Mouse (Mus musculus) limb, embryonic 14.5 days (tissue): Measurements from ENCODE around the gene Gm21885. TPM values are rescaled to one million over a fixed set of nuclear protein-coding genes. Genes with fewer than 3 reads are reported as not detected.

Experiments
- ATAC-seq: fragments of 200-750 bp; cut with Nextera tagmentation; 2 replicates; pipeline ENCODE4 v1.8.0; 2017; ENCODE audit warnings: low read depth, moderate number of reproducible peaks, moderate TSS enrichment; ENCODE audit not compliant: low FRiP score
- DNase-seq: peaks from one replicate; pipeline ENCODE4 v3.0.0-alpha.2; 2015; ENCODE audit warnings: low spot score
- H3K27ac ChIP-seq: fragments of 300-500 bp; sonication (generic); replicated peaks from 2 replicates; pipeline ENCODE4 v1.5.1; 2014; ENCODE audit warnings: low read depth, mild to moderate bottlenecking, low read length, moderate library complexity, mixed read lengths
- H3K27me3 ChIP-seq: fragments of 300-500 bp; sonication (generic); 2 replicates; pipeline ENCODE4 v1.6.1; 2014; ENCODE audit warnings: low read length, mixed read lengths; ENCODE audit not compliant: control insufficient read depth, insufficient read depth
- H3K36me3 ChIP-seq: fragments of 300-500 bp; sonication (generic); 2 replicates; pipeline ENCODE4 v1.6.1; 2014; ENCODE audit warnings: mild to moderate bottlenecking, low read length, moderate library complexity, mixed read lengths; ENCODE audit not compliant: control insufficient read depth, insufficient read depth
- H3K4me1 ChIP-seq: fragments of 300-500 bp; sonication (generic); 2 replicates; pipeline ENCODE4 v1.6.1; 2014; ENCODE audit warnings: antibody characterized with exemption, low read length, mixed read lengths; ENCODE audit not compliant: control insufficient read depth, insufficient read depth
- H3K4me2 ChIP-seq: fragments of 300-500 bp; sonication (generic); replicated peaks from 2 replicates; pipeline ENCODE4 v1.6.1; 2014; ENCODE audit warnings: low read depth, mild to moderate bottlenecking, low read length, moderate library complexity; ENCODE audit not compliant: severe bottlenecking
- H3K4me3 ChIP-seq: fragments of 300-500 bp; sonication (generic); replicated peaks from 2 replicates; pipeline ENCODE4 v1.5.1; 2014; ENCODE audit warnings: low read length
- H3K9ac ChIP-seq: fragments of 300-500 bp; sonication (generic); 2 replicates; pipeline ENCODE4 v1.6.1; 2014; ENCODE audit warnings: mild to moderate bottlenecking, low read depth, low read length, moderate library complexity; ENCODE audit not compliant: severe bottlenecking
- H3K9me3 ChIP-seq: fragments of 300-500 bp; sonication (generic); 2 replicates; pipeline ENCODE4 v1.6.1; 2016; ENCODE audit warnings: low read length; ENCODE audit not compliant: control insufficient read depth
- POLR2A ChIP-seq: fragments of 200-500 bp; IDR thresholded peaks from 2 replicates; pipeline ENCODE4 v1.8.0; 2012; ENCODE audit warnings: inconsistent platforms, mild to moderate bottlenecking, moderate library complexity, borderline replicate concordance; ENCODE audit not compliant: insufficient read depth, insufficient read length; ENCODE audit errors: extremely low read depth
- WGBS: fragments of 180-500 bp; shearing (Covaris S2); extraction: QIAGEN DNeasy Blood & Tissue Kit; methylation state at CpG from one replicate; pipeline ENCODE4 v1.1.7; 2014; 5-methylcytosine and 5-hydroxymethylcytosine counted together
- polyA plus RNA-seq, 2 experiments: library from polyadenylated mRNA; depleted of rRNA in 1 of 2; stranded (reverse) in 1 of 2; unstranded in 1 of 2; fragments of >200 nt; fragmentation: Nextera tagmentation in 1 of 2; extraction: Ambion mirVana in 1 of 2; gene quantifications; 2 replicates each; pipeline versions ENCODE4 v1.2.1 to v1.2.3; 2012 to 2014

Gm21885 gene
- polyA plus RNA-seq, 2 experiments: 0.84 TPM; not detected in 1

DNA sequence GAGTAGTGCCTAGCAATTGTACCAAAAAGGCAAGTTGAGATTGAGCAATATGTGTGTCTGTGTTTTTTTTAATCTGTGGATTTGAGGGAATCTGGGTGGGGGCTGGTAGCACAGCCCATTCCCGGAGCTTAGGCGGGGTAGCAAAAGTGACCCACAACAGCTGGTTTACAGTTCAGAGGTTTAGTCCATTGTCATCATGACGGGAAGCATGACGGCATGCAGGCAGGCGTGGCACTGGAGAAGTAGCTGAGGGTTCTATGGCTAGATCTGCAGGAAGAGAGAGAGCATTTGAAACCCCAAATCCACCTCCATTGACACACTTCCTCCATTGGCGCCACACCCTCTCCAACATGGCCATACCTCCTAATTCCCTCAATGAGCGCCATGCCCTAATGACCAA is 11.8 kb upstream of the Gm21885 start:
- H3K4me2 ChIP-seq: no peak overlapping the region
- ATAC-seq: no peak
- H3K9ac ChIP-seq: no peak overlapping the region
- H3K27ac ChIP-seq: no peak overlapping the region
- H3K9me3 ChIP-seq: no peaks in the 10 kb centered on the region
- H3K4me1 ChIP-seq: peaks cover 5% of the 10 kb centered on the region; the same call in 1 of the 2 replicates
- no peaks in the 10 kb centered on the region for H3K36me3 ChIP-seq
- no peak for TF ChIP-seq POLR2A
- H3K27me3 ChIP-seq: no peaks in the 10 kb centered on the region
- H3K4me3 ChIP-seq: no peak overlapping the region
- WGBS: 87% methylated on average over 7 of the region's 7 CpGs
- DNase-seq: no peak

DNA sequence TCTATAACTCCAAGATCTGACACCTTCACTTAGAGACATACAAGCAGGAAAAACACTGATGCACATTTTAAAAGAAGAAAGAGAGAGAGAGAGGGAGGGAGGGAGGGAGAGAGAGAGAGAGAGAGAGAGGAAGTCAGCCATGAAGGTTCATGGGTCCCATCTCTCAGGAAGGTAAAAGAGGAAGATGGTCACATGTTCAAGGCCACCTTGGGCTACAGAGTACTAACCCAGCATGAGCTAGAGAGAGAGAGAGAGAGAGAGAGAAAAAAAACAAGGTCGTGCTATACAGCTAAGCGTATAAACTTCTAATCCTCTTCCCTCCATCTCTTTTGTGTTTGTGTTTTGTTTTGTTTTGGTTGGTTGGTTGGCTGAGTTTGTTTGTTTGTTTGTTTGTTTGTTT is 10.7 kb upstream of the Gm21885 start:
- Histone ChIP-seq H3K27ac (no peak overlapping the region), H3K36me3 (no peaks in the 10 kb centered on the region), H3K9ac (no peak overlapping the region), H3K4me2 (no peak overlapping the region), H3K27me3 (no peaks in the 10 kb centered on the region), H3K4me3 (no peak overlapping the region), H3K9me3 (no peaks in the 10 kb centered on the region), H3K4me1 (no peaks in the 10 kb centered on the region)
- ATAC-seq (no peak), DNase-seq (no peak)
- TF ChIP-seq POLR2A: no peak
- WGBS: 93% methylated on average over 2 of the region's 2 CpGs

DNA sequence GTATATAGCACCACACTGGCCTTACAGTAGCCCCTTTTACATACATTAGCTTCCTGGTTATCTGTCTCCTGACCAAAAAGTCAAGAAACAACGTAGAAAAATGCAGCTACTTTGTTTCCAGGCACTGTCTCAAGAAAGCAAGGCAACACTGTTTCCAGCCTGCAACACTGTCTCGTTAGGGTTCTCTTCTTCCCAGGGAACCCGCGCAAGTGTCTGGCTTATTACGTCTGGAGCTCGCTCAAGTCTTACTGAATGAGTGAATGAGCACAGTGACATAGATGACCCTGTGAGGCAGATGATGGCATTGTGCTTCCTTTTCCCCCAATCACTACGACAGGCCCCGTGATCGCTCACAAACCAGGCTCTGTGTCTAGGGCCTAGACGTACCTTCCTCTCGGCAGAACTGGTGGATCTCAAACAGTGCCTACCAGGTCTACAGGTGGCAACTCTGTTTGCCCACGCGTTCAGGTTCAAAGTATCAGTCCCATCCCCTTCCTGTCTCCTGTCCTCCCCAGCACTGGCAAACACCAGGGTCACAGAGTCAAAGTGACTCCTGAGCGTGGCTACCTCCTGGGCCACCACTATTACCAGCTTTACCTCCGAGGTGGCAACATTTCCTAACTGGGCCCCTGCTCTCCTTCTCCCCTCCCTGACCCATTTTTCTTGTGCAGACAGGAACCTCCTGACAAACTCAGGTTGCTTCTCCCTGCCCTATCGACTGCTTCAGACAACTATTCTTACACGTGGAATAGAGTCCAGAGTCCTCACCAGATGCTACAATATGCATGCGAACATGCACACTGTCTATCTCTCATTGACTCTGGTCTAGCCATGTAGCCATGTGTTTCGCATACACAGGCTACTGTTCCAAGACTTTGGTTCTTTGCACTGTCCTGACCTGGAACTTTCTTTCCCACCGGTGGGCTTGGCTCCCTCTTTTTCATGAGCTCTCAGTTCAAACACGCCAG is 8.4 kb upstream of the Gm21885 start:
- no peak overlapping the region for H3K4me3 ChIP-seq
- 86% methylated on average over 21 of the region's 21 CpGs for WGBS
- DNase-seq (no peak), ATAC-seq (no peak)
- no peak overlapping the region for H3K9ac ChIP-seq
- H3K36me3 ChIP-seq: no peaks in the 10 kb centered on the region
- H3K4me2 ChIP-seq: no peak overlapping the region
- H3K27ac ChIP-seq: no peak overlapping the region
- no peaks in the 10 kb centered on the region for H3K27me3 ChIP-seq
- no peak for TF ChIP-seq POLR2A
- H3K9me3 ChIP-seq: no peaks in the 10 kb centered on the region
- H3K4me1 ChIP-seq: peaks cover 4% of the 10 kb centered on the region; the same call in 1 of the 2 replicates

DNA sequence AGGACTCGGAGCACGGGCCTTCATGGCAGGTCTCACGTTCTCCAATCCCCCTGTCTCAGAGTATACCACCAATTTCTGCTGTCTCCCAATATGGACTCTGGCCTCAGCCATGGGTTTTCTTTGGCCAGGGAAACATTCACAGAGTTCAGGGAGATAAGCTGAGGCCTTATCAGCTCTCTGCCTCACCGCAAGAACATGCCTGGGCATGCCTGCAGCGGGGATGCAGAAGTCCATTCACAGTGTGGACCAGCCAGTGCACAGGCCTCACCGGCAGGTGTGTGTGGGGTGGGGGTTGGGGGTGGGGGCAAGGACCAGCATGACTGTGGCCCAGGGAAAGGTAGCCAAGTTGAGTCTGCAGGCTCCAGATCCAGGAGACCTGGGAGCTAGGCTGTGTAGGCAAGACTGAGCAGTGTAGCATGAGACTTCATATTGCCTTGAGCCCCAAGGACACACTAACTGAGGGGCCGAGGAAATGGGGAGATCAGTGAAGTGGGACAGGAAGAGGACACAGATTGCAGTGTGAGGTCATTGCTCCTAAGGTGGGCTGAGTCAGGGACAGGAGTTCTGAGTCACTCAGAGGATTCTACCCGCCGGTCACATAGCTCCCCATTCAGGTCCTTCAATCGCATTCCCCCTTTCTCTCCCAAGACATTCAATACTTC is 7.3 kb upstream of the Gm21885 start:
- Histone ChIP-seq H3K9ac (no peak overlapping the region), H3K9me3 (no peaks in the 10 kb centered on the region), H3K4me2 (no peak overlapping the region), H3K36me3 (no peaks in the 10 kb centered on the region), H3K4me3 (no peak overlapping the region), H3K27ac (no peak overlapping the region), H3K4me1 (peaks cover 4% of the 10 kb centered on the region; the same call in 1 of the 2 replicates), H3K27me3 (no peaks in the 10 kb centered on the region)
- no peak for TF ChIP-seq POLR2A
- ATAC-seq: no peak
- 93% methylated on average over 10 of the region's 10 CpGs for WGBS
- DNase-seq: no peak

DNA sequence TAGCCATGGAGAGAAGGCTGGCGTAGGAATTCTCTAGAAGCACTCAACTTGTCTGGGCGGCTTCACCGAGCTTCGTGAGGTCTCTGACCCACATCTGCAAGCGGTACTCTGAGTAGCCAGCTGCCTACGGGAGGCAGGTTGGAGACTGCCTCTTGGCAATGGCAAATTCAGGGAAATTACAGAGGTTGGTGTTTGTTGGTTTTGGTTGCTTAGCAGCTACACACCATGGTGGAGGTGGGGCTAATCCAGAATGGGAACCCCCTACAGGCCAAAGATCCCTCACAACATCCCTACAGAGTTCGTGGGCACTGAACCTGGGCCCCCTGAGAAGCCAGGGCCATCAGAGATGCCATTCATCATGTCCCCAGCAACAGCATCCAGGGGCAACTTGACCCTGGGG is 6.4 kb upstream of the Gm21885 start:
- Histone ChIP-seq H3K9ac (no peak overlapping the region), H3K27me3 (no peaks in the 10 kb centered on the region), H3K4me2 (no peak overlapping the region), H3K27ac (no peak overlapping the region), H3K36me3 (no peaks in the 10 kb centered on the region), H3K9me3 (no peaks in the 10 kb centered on the region), H3K4me1 (peaks cover 8% of the 10 kb centered on the region; the same call in 1 of the 2 replicates), H3K4me3 (no peak overlapping the region)
- WGBS: 72% methylated on average over 7 of the region's 7 CpGs
- no peak for TF ChIP-seq POLR2A
- no peak for DNase-seq
- ATAC-seq: no peak
